Mouse (Mus musculus) thymus, adult 2 months (tissue): ENCODE data around the gene Dpp6.

Experiments used
- CTCF ChIP-seq: fragments of 200-500 bp; IDR thresholded peaks from 2 replicates; pipeline ENCODE4 v1.5.1; 2012; ENCODE audit warnings: mild to moderate bottlenecking, control low read depth, low read length, moderate library complexity, borderline replicate concordance; ENCODE audit not compliant: control insufficient read depth, poor library complexity, insufficient read depth; ENCODE audit errors: extremely low read depth
- POLR2A ChIP-seq: fragments of 200-500 bp; IDR thresholded peaks from 2 replicates; pipeline ENCODE4 v1.6.1; 2012; ENCODE audit warnings: mild to moderate bottlenecking, low read length, control low read depth, moderate library complexity; ENCODE audit not compliant: control insufficient read depth, poor library complexity, insufficient read depth; ENCODE audit errors: extremely low read depth

DNA sequence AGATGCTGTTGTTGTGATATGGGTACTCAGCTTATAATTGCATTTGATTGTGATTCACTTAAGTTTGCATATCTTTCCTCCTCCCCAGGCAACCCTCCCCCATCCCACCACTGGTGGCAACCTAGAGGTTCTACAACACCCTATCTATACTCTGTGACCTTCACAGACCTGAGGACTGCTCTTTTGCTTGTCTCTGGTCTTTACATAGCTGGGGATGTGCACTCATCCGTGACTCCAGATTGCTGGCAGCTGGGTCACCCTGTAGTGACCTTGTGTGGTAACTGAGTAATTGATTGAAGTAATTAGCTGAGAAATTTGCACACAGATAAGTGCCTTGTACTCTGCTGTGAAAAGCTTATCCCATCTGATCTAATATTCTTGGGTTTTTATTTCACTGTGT lies 669.1 kb downstream of the Dpp6 start:
- no peak for TF ChIP-seq POLR2A
- TF ChIP-seq CTCF = no peak
